Mouse (Mus musculus): Measurements from ENCODE around the gene Eaf2. TPM values are rescaled to one million over a fixed set of nuclear protein-coding genes. Genes with fewer than 3 reads are reported as not detected.

The Eaf2 gene
- total RNA-seq, 2 experiments from 2014 or later: 0.42 TPM; not detected in 1

DNA sequence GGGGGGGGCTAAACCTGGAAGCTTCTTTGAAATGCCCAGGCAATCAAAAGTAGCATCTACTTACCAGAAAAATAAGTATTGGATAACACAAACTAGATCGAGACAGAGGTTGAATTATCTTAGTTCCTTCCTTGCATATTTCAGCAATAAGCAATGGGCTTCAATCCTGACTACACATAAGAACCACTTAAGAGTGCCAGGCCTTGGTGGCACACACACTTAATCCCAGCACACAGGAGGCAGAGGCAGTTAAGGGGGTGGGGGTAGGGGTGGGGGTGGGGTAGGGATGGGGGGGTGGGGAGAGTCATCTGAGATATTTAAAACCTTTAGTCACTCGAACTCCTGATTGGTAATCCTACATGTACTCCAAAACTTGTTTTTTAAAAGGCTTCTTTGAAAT lies 103.6 kb downstream of the Eaf2 start:
- no peak for ATAC-seq (replicated peaks; ENCODE audit: poor library complexity)

DNA sequence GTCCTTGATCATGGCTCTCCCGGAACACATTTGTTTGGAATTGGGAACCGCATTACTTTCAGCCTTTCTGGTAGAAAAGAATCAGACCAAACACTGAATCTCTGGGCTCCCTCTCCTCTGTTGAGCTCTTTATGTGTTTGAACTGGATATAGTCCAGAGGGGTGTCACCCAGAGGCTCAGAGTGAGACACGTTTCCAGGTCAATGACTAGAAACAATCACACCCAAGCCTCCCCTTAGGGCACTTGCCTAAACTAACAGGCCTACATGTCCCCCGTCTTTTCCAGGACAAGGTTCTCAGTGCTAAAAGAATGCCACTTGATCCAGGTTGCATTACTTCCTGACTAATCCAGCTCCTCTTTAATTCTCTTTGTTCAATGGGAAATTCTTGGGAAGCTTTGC lies 104.0 kb downstream of the Eaf2 start:
- no peak for ATAC-seq (replicated peaks; ENCODE audit: poor library complexity)

DNA sequence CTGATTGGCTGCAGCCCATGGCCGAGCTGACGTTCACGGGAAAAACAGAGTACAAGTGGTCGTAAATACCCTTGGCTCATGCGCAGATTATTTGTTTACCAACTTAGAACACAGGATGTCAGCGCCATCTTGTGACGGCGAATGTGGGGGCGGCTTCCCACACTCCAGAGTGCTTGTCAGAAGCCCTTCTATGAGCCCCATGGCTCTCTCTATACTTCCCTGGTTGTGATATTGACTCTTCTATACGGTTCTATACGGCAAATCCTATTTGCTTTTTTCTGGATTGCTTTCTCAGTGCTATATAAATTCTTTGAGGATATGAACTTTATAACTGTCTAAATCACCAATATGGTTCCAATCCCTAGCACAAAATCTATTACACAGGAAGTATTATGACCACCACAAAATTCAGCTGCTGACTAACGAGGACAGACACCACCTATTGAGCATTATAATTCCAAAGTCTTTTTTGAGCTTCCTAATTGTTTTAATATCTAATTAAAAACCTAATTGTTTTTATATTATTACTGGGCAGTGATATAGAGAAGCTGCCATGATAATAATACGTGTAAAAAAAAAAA lies 104.5 kb downstream of the Eaf2 start:
- ATAC-seq (replicated peaks; ENCODE audit: poor library complexity): peak; percentile 63

DNA sequence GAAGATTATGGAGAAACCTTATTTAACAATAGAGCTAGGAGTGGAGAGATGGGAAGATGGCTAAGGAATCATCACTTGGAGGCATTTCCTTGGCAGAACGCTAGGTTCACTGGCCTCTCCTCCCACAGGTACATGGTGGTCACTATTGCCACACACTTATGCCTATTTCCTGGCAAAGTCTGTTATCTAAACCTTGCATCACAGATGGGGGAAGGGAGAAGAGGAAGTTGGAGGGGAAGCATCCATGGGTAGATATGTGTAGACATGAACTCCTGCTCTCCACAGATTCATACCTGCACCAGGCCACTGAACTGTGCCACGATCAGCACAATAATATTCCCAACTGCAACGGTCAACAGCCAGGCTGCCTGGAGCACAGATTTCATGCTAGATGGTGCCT lies 122.8 kb downstream of the Eaf2 start:
- peak; percentile 74 for ATAC-seq (replicated peaks; ENCODE audit: poor library complexity)

DNA sequence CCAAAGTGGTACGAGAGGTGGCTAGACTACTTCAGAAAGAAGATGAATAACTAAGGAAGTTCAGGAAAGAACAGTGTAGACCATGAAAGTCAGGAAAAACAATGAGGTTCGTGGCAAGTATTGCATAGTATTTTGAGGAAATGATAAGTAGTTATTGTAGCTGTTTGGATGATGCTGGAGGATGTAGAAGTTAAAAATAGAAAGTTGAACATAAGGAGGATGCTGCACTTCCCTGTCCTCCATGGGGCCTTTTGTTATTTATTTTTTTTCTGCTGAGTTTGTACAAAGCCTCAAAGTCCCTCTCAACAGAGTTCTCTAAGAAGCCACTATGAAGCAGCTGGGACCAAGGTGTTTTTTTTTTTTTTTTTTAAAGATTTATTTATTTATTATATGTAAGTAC lies 127.0 kb downstream of the Eaf2 start:
- 0 out of 2 replicates have a peak, but pooled peaks have one; percentile 26 for ATAC-seq (replicated peaks; ENCODE audit: poor library complexity)

DNA sequence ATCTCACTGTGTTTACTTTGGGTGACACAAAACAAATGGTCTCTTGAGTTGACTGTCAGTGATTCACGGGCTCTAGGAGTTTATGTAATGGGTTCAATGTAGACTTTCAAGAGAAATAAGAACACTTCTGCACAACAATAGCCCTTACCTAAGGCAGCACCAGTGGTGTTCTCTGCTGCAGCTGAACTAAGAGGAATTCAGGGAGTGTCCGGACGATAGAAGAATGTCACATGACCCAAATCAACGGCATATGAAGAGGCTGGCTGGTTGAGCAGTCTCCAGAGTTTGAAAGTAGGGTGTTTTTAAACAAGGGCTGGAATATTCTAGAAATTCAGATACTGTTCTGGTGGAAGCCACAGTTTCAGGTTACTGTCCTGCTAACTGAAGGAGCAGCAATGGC lies 127.7 kb downstream of the Eaf2 start:
- ATAC-seq (replicated peaks; ENCODE audit: poor library complexity): no peak

DNA sequence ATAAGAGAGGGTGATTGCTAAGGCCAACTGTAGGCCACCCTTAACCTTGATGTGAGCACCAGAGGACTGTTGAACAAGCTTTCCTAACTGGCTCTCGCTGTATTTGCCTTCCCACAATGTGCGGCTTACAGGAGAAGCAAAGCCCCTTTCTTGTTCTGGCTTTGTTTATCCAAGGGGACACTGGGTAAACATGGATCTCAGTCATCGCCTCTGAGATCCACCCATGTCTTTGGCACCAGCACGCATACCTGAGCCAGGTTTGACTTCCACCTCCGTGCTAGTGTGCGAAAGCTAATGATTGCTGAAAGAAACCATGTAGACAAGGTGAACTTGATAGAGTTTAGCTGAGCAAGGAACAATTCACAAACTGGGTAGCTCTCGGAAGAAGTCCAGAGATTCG lies 131.2 kb downstream of the Eaf2 start:
- ATAC-seq (replicated peaks; ENCODE audit: poor library complexity): no peak

Other genes with a start within 250 kb of the Eaf2 start
- gene Cd86, start 208.9 kb downstream of the Eaf2 start, total RNA-seq (2015): 2.6 and 3.2 TPM in 2 replicates
- gene Cd86, start 208.9 kb downstream of the Eaf2 start, total RNA-seq (2017): 0.91 and 1.5 TPM in 2 replicates
- 0.15 TPM in 1 of 2 replicates, not detected in the other for gene Ildr1, start 181.0 kb downstream of the Eaf2 start, total RNA-seq (2015)
- gene Ildr1, start 181.0 kb downstream of the Eaf2 start, total RNA-seq (2017): 0.10 TPM in 1 of 2 replicates, not detected in the other
- gene Slc15a2, start 90.0 kb downstream of the Eaf2 start, total RNA-seq (2015): 5.3 and 7.5 TPM in 2 replicates
- gene Slc15a2, start 90.0 kb downstream of the Eaf2 start, total RNA-seq (2017): 8.0 and 10.3 TPM in 2 replicates
- gene Iqcb1, start 46.6 kb downstream of the Eaf2 start, total RNA-seq (2015): 12.7 and 18.7 TPM in 2 replicates
- gene Iqcb1, start 46.6 kb downstream of the Eaf2 start, total RNA-seq (2017): 11.1 and 11.7 TPM in 2 replicates
- gene Golgb1, start 137 bp upstream of the Eaf2 start, total RNA-seq (2015): 14.1 and 18.5 TPM in 2 replicates
- gene Golgb1, start 137 bp upstream of the Eaf2 start, total RNA-seq (2017): 30.7 and 37.1 TPM in 2 replicates
- 17.2 and 21.3 TPM in 2 replicates for gene Hcls1, start 60.0 kb upstream of the Eaf2 start, total RNA-seq (2015)
- 134 and 150 TPM in 2 replicates for gene Hcls1, start 60.0 kb upstream of the Eaf2 start, total RNA-seq (2017)
- 0.12 and 0.67 TPM in 2 replicates for gene Fbxo40, start 115.5 kb upstream of the Eaf2 start, total RNA-seq (2015)
- gene Fbxo40, start 115.5 kb upstream of the Eaf2 start, total RNA-seq (2017): 0.64 and 2.0 TPM in 2 replicates
- gene Polq, start 136.8 kb upstream of the Eaf2 start, total RNA-seq (2015): 24.7 and 28.1 TPM in 2 replicates
- gene Polq, start 136.8 kb upstream of the Eaf2 start, total RNA-seq (2017): 20.7 and 28.6 TPM in 2 replicates